Mouse (Mus musculus) kidney, embryonic 16.5 days (tissue): ENCODE results near the gene Popdc2. TPM values are rescaled to one million over a fixed set of nuclear protein-coding genes. Genes with fewer than 3 reads are reported as not detected.
A peak's percentile ranks its signal among the peaks of the same experiment; 100 is the strongest.

Experiments
- ATAC-seq: fragments of 200-750 bp; cut with Nextera tagmentation; 2 replicates; pipeline ENCODE4 v1.8.0; 2017; ENCODE audit warnings: moderate TSS enrichment; ENCODE audit not compliant: low FRiP score, low TSS enrichment
- H3K27ac ChIP-seq: fragments of 300-500 bp; sonication (generic); 2 replicates; pipeline ENCODE4 v1.5.1; 2014; ENCODE audit warnings: low read length
- H3K27me3 ChIP-seq: fragments of 300-500 bp; sonication (generic); 2 replicates; pipeline ENCODE4 v1.6.1; 2014; ENCODE audit warnings: low read length, control low read depth, mixed read lengths; ENCODE audit not compliant: insufficient read depth
- H3K36me3 ChIP-seq: fragments of 300-500 bp; sonication (generic); 2 replicates; pipeline ENCODE4 v1.6.1; 2014; ENCODE audit warnings: low read length, control low read depth, mixed read lengths; ENCODE audit not compliant: insufficient read depth
- H3K4me1 ChIP-seq: fragments of 300-500 bp; sonication (generic); 2 replicates; pipeline ENCODE4 v1.6.1; 2014; ENCODE audit warnings: low read length, control low read depth, mixed read lengths; ENCODE audit not compliant: insufficient read depth
- H3K4me2 ChIP-seq: fragments of 300-500 bp; sonication (generic); replicated peaks from 2 replicates; pipeline ENCODE4 v1.6.1; 2014; ENCODE audit warnings: low read depth, low read length
- H3K4me3 ChIP-seq: fragments of 300-500 bp; sonication (generic); 2 replicates; pipeline ENCODE4 v1.5.1; 2014; ENCODE audit warnings: mild to moderate bottlenecking, low read length
- H3K9ac ChIP-seq: fragments of 300-500 bp; sonication (generic); replicated peaks from 2 replicates; pipeline ENCODE4 v1.6.1; 2014; ENCODE audit warnings: low read length
- H3K9me3 ChIP-seq: fragments of 300-500 bp; sonication (generic); 2 replicates; pipeline ENCODE4 v1.6.1; 2016; ENCODE audit warnings: low read length, control low read depth
- WGBS: fragments of 180-500 bp; shearing (Covaris S2); extraction: QIAGEN DNeasy Blood & Tissue Kit; methylation state at CpG from one replicate; pipeline ENCODE4 v1.1.7; 2014; 5-methylcytosine and 5-hydroxymethylcytosine counted together
- polyA plus RNA-seq: library from polyadenylated mRNA; unstranded; fragments of >200 nt; fragmentation: Nextera tagmentation; extraction: Ambion mirVana; gene quantifications from 2 replicates; pipeline ENCODE4 v1.2.1, GENCODE M21; 2015

Popdc2 gene
- polyA plus RNA-seq, 1 experiment from 2014 or later: 6.7 TPM

- H3K4me3 ChIP-seq: no peak overlapping the region
- H3K4me2 ChIP-seq: no peak overlapping the region
- WGBS: 66% methylated on average over 6 of the region's 6 CpGs
- no peak for ATAC-seq
- peaks cover 25% of the 10 kb centered on the region for H3K4me1 ChIP-seq
- no peaks in the 10 kb centered on the region for H3K36me3 ChIP-seq
- no peak overlapping the region for H3K27ac ChIP-seq
- H3K9ac ChIP-seq: no peak overlapping the region
- H3K27me3 ChIP-seq: no peaks in the 10 kb centered on the region
- H3K9me3 ChIP-seq: no peaks in the 10 kb centered on the region
These were observed 33.2 kb downstream of the Popdc2 start for GRCm38 (mm10) chr16:38395060-38395730.

GRCm38 (mm10) chr16:38396155-38396554 lies 34.1 kb downstream of the Popdc2 start:
- no peaks in the 10 kb centered on the region for H3K9me3 ChIP-seq
- no peak for ATAC-seq
- no peaks in the 10 kb centered on the region for H3K27me3 ChIP-seq
- peaks cover 27% of the 10 kb centered on the region for H3K4me1 ChIP-seq
- H3K4me2 ChIP-seq: peak overlapping the region; percentile 23; the same call in 1 of the 2 replicates
- H3K4me3 ChIP-seq: no peak overlapping the region
- H3K36me3 ChIP-seq: no peaks in the 10 kb centered on the region
- WGBS: 27% methylated on average over 13 of the region's 13 CpGs
- 0 out of 2 replicates have a peak overlapping the region, but pooled peaks have one; percentile 26 for H3K9ac ChIP-seq
- H3K27ac ChIP-seq: no peak overlapping the region

GRCm38 (mm10) chr16:38398266-38398665 lies 36.3 kb downstream of the Popdc2 start:
- H3K9me3 ChIP-seq: 0 out of 2 replicates have a peak, but pooled peaks cover 3% of the 10 kb centered on the region
- no peak overlapping the region for H3K27ac ChIP-seq
- no peaks in the 10 kb centered on the region for H3K27me3 ChIP-seq
- no peak overlapping the region for H3K4me3 ChIP-seq
- H3K9ac ChIP-seq: no peak overlapping the region
- H3K36me3 ChIP-seq: no peaks in the 10 kb centered on the region
- H3K4me1 ChIP-seq: peaks cover 23% of the 10 kb centered on the region
- WGBS: 88% methylated on average over 6 of the region's 6 CpGs
- peak; percentile 44; the same call in 1 of the 2 replicates for ATAC-seq
- no peak overlapping the region for H3K4me2 ChIP-seq

GRCm38 (mm10) chr16:38399076-38399475 lies 37.1 kb downstream of the Popdc2 start:
- H3K4me2 ChIP-seq: peak overlapping the region; percentile 66
- WGBS: 66% methylated on average over 3 of the region's 3 CpGs

GRCm38 (mm10) chr16:38399531-38400231 lies 37.7 kb downstream of the Popdc2 start:
- H3K9me3 ChIP-seq: 0 out of 2 replicates have a peak, but pooled peaks cover 3% of the 10 kb centered on the region
- H3K4me1 ChIP-seq: peaks cover 23% of the 10 kb centered on the region
- WGBS: 6% methylated on average over 17 of the region's 17 CpGs
- H3K4me3 ChIP-seq: peak overlapping the region; percentile 37
- peak overlapping the region; percentile 88 for H3K27ac ChIP-seq
- H3K36me3 ChIP-seq: no peaks in the 10 kb centered on the region
- no peaks in the 10 kb centered on the region for H3K27me3 ChIP-seq
- ATAC-seq: peak; percentile 91
- peak overlapping the region; percentile 69 for H3K9ac ChIP-seq
- H3K4me2 ChIP-seq: peak overlapping the region; percentile 66

More at GRCm38 (mm10) chr16:38399076-38399475, 37.1 kb downstream of the Popdc2 start:
- Histone ChIP-seq H3K27me3 (no peaks in the 10 kb centered on the region), H3K4me1 (peaks cover 23% of the 10 kb centered on the region), H3K9ac (peak overlapping the region; percentile 69), H3K27ac (peak overlapping the region; percentile 88), H3K4me3 (peak overlapping the region; percentile 37; the same call in 1 of the 2 replicates), H3K36me3 (no peaks in the 10 kb centered on the region), H3K9me3 (0 out of 2 replicates have a peak, but pooled peaks cover 3% of the 10 kb centered on the region)
- ATAC-seq: peak; percentile 3; the same call in 1 of the 2 replicates

- 0 out of 2 replicates have a peak, but pooled peaks have one; percentile 2 for ATAC-seq
- Histone ChIP-seq H3K9ac (peak overlapping the region; percentile 69), H3K4me1 (peaks cover 23% of the 10 kb centered on the region), H3K4me3 (peak overlapping the region; percentile 37), H3K36me3 (no peaks in the 10 kb centered on the region), H3K27ac (peak overlapping the region; percentile 88), H3K4me2 (peak overlapping the region; percentile 66), H3K27me3 (no peaks in the 10 kb centered on the region), H3K9me3 (0 out of 2 replicates have a peak, but pooled peaks cover 3% of the 10 kb centered on the region)
- WGBS: 85% methylated on average over 9 of the region's 9 CpGs
These were observed 38.4 kb downstream of the Popdc2 start for GRCm38 (mm10) chr16:38400311-38400960.

DNA sequence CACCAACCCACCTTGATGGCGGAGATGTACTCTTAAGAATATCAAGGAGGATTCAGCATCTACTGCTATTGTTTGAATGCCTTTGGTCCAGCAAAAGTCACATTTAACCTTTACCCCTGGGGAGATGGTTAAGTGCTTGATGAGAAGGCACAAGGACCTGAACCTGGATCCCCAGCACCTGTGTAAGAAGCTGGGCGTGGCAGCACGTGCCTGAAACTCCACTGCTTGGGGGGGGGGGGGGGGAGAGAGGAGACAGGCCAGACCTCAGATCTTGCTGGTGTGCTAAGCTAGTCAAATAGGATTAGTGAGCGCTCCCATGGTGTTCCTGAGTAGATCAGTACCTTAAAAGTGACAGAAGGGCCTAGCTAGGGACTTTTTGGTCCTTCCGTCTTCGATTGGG lies 39.5 kb downstream of the Popdc2 start:
- 89% methylated on average over 6 of the region's 6 CpGs for WGBS
- no peak overlapping the region for H3K4me3 ChIP-seq
- no peak overlapping the region for H3K27ac ChIP-seq
- H3K27me3 ChIP-seq: no peaks in the 10 kb centered on the region
- no peaks in the 10 kb centered on the region for H3K36me3 ChIP-seq
- no peak overlapping the region for H3K4me2 ChIP-seq
- no peak overlapping the region for H3K9ac ChIP-seq
- H3K4me1 ChIP-seq: peaks cover 17% of the 10 kb centered on the region
- ATAC-seq: no peak
- H3K9me3 ChIP-seq: 0 out of 2 replicates have a peak, but pooled peaks cover 3% of the 10 kb centered on the region

DNA sequence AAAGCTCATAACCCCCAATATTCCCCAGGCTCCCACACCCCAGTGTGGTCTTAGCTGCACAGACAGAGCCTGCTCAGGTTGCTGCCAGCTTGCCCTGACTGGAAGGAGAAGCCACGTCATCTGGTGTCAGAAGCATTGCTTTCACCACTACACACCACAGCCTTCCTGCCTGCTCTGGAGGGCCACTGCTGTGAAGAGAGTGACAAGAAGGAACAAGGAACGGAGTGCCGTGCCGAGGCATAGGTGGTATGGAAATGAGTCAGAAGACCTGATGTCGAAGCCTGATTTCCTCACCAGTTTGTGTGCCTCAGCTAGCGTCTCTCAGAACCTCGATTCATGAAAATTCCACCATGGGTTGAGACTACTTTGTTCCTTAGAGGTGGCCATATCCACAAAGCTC lies 41.6 kb downstream of the Popdc2 start:
- Histone ChIP-seq H3K27ac (no peak overlapping the region), H3K9me3 (0 out of 2 replicates have a peak, but pooled peaks cover 3% of the 10 kb centered on the region), H3K4me3 (no peak overlapping the region), H3K4me1 (peaks cover 16% of the 10 kb centered on the region), H3K27me3 (no peaks in the 10 kb centered on the region), H3K9ac (no peak overlapping the region), H3K4me2 (no peak overlapping the region), H3K36me3 (no peaks in the 10 kb centered on the region)
- WGBS: 90% methylated on average over 7 of the region's 7 CpGs
- no peak for ATAC-seq

GRCm38 (mm10) chr16:38406293-38406692 lies 44.3 kb downstream of the Popdc2 start:
- 84% methylated on average over 5 of the region's 5 CpGs for WGBS
- H3K27ac ChIP-seq: no peak overlapping the region
- no peak for ATAC-seq
- no peak overlapping the region for H3K4me2 ChIP-seq
- H3K9me3 ChIP-seq: 0 out of 2 replicates have a peak, but pooled peaks cover 3% of the 10 kb centered on the region
- no peaks in the 10 kb centered on the region for H3K27me3 ChIP-seq
- H3K4me1 ChIP-seq: no peaks in the 10 kb centered on the region
- no peak overlapping the region for H3K9ac ChIP-seq
- no peak overlapping the region for H3K4me3 ChIP-seq
- H3K36me3 ChIP-seq: no peaks in the 10 kb centered on the region
